Mouse (Mus musculus) C2C12 (cell line): ENCODE measurements around the gene Sec31b. TPM values are rescaled to one million over a fixed set of nuclear protein-coding genes. Genes with fewer than 3 reads are reported as not detected.

ENCODE experiments used
- H3K27me3 ChIP-seq: one replicate; pipeline ENCODE4 v1.6.1; 2011; ENCODE audit not compliant: control insufficient read depth, insufficient read depth, insufficient read length
- H3K36me3 ChIP-seq: one replicate; pipeline ENCODE4 v1.6.1; 2011; ENCODE audit not compliant: control insufficient read depth, insufficient read depth
- H3K4me3 ChIP-seq: one replicate; pipeline ENCODE4 v1.5.1; 2011; ENCODE audit warnings: mild to moderate bottlenecking, control low read depth; ENCODE audit not compliant: poor library complexity, insufficient read depth, severe bottlenecking
- H3K79me2 ChIP-seq: one replicate; pipeline ENCODE4 v1.6.1; 2011; ENCODE audit not compliant: control insufficient read depth, insufficient read depth
- H3K79me3 ChIP-seq: one replicate; pipeline ENCODE4 v1.6.1; 2011; ENCODE audit warnings: low read depth, control low read depth
- H3ac ChIP-seq: one replicate; pipeline ENCODE3; 2011; ENCODE audit warnings: low read depth; ENCODE audit not compliant: control insufficient read depth, insufficient read length
- CEBPB ChIP-seq: IDR thresholded peaks from one replicate; pipeline ENCODE4 v1.6.1; 2011; ENCODE audit warnings: low read depth, mild to moderate bottlenecking, control low read depth, moderate library complexity
- CTCF ChIP-seq: IDR thresholded peaks from one replicate; pipeline ENCODE4 v1.5.1; 2011; ENCODE audit not compliant: control insufficient read depth, insufficient read depth, insufficient read length
- FOSL1 ChIP-seq: IDR thresholded peaks from one replicate; pipeline ENCODE4 v1.8.0; 2011; ENCODE audit warnings: mild to moderate bottlenecking, low read length; ENCODE audit not compliant: poor library complexity, insufficient read depth, severe bottlenecking
- MAX ChIP-seq: IDR thresholded peaks from one replicate; pipeline ENCODE4 v1.6.1; 2011; ENCODE audit warnings: mild to moderate bottlenecking, control low read depth
- MYOD1 ChIP-seq: IDR thresholded peaks from one replicate; pipeline ENCODE4 v1.6.1; 2011; ENCODE audit warnings: low read depth; ENCODE audit not compliant: control insufficient read depth, insufficient read length
- MYOG ChIP-seq: IDR thresholded peaks from one replicate; pipeline ENCODE4 v1.6.1; 2011; ENCODE audit not compliant: control insufficient read depth, insufficient read length; ENCODE audit errors: extremely low read depth
- USF1 ChIP-seq: IDR thresholded peaks from one replicate; pipeline ENCODE4 v1.6.1; 2011; ENCODE audit warnings: low read depth, mild to moderate bottlenecking, control low read depth, moderate library complexity
- polyA plus RNA-seq: library from polyadenylated mRNA; unstranded; fragments of >200 nt; fragmentation: generic; extraction: Trizol; gene quantifications from one replicate; pipeline ENCODE4 v1.2.1, GENCODE M21; 2012; ENCODE audit warnings: missing spikeins

Gene Sec31b
- polyA plus RNA-seq, 1 experiment, result 0.01 TPM

- H3K79me3 ChIP-seq, result peaks cover 22% of the 10 kb centered on the region
- TF ChIP-seq CEBPB (no peak), MAX (no peak), MYOG (no peak), CTCF (no peak)
- peaks cover 44% of the 10 kb centered on the region for H3K79me2 ChIP-seq
- peaks cover 3% of the 10 kb centered on the region for H3K27me3 ChIP-seq
- H3ac ChIP-seq, result peak overlapping the region; percentile 30
- H3K4me3 ChIP-seq, result no peak overlapping the region
- peaks cover 47% of the 10 kb centered on the region for H3K36me3 ChIP-seq
Observed at GRCm38 (mm10) chr19:44564006-44564405, 18.3 kb upstream of the Sec31b start.

- Histone ChIP-seq H3ac (peak within 1 kb of the TSS; percentile 85), H3K27me3 (peaks cover 3% of the 10 kb centered on the region), H3K79me3 (peaks cover 22% of the 10 kb centered on the region), H3K4me3 (peak within 1 kb of the TSS; percentile 64), H3K79me2 (peaks cover 44% of the 10 kb centered on the region), H3K36me3 (peaks cover 35% of the 10 kb centered on the region)
- peak; percentile 38 for TF ChIP-seq MAX
- TF ChIP-seq FOSL1, result no peak
- TF ChIP-seq CTCF, result peak; percentile 59
Observed at GRCm38 (mm10) chr19:44562652-44563206, 17.1 kb upstream of the Sec31b start, which contains the start of gene Hif1an. Gene Hif1an (plus strand): TSS chr19:44562850.

GRCm38 (mm10) chr19:44554861-44555590 is 9.4 kb upstream of the Sec31b start, which contains the start of gene Ndufb8:
Gene Ndufb8 (minus strand): TSS chr19:44555440.
- Histone ChIP-seq H3K79me3 (peaks cover 21% of the 10 kb centered on the region), H3K27me3 (peaks cover 3% of the 10 kb centered on the region), H3K36me3 (peaks cover 29% of the 10 kb centered on the region), H3K4me3 (peak within 1 kb of the TSS; percentile 97), H3K79me2 (peaks cover 26% of the 10 kb centered on the region), H3ac (peak within 1 kb of the TSS; percentile 100)
- TF ChIP-seq CTCF, result no peak
- TF ChIP-seq MAX, result peak; percentile 40
- no peak for TF ChIP-seq MYOD1

GRCm38 (mm10) chr19:44554490-44554860 is 8.8 kb upstream of the Sec31b start:
- H3K36me3 ChIP-seq, result peaks cover 34% of the 10 kb centered on the region
- TF ChIP-seq CEBPB (no peak), USF1 (no peak), MYOD1 (no peak), MYOG (no peak), CTCF (no peak), MAX (no peak), FOSL1 (no peak)
- H3ac ChIP-seq, result peak overlapping the region; percentile 100
- H3K4me3 ChIP-seq, result peak overlapping the region; percentile 97
- peaks cover 26% of the 10 kb centered on the region for H3K79me2 ChIP-seq
- H3K27me3 ChIP-seq, result peaks cover under 1% of the 10 kb centered on the region
- peaks cover 21% of the 10 kb centered on the region for H3K79me3 ChIP-seq

DNA sequence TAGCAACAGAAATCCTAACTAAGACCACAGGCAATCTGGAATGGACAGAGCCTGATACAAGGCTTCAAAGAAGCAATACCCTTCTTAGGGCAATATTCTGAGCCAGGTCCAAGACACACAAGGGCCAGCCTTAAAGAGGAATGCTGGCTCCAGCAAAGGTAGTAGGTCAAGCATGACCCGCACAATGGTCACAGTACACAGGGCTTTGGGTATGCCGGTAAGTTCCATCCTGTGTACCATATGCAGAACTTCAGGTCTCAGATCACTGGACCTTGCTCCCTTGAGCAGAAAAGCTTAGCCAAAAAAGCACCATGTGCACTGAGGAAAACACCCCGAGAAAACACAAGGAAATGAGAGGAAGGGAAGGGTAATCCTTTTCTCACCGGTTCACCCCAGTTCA is 7.6 kb upstream of the Sec31b start:
- TF ChIP-seq MYOD1 (no peak), CEBPB (no peak), CTCF (no peak), MYOG (no peak), MAX (no peak), FOSL1 (no peak), USF1 (no peak)

DNA sequence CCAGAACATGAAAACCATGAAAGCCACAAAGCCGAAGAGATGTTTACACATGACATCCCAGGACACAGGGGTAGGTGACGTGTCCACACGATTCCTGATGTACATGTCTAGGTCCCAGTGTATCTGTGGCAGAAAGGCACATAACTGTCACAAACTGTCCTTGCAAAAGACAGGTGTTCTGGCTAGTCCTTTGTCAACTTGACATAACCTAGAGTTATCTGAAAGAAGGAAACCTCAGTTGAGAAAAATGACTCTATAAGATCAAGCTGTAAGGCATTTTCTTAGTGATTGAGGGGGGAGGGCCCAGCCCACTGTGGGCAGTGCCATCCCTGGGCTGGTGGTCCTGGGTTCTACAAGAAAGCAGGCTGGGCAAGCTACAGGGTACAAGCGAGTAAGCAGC is 7.1 kb upstream of the Sec31b start, which contains the start of gene Gm20538:
Gm20538 (minus strand) TSS at position 101 of the 400 bp plus-strand sequence.
- Histone ChIP-seq H3K36me3 (peaks cover 50% of the 10 kb centered on the region), H3K79me3 (peaks cover 21% of the 10 kb centered on the region), H3K79me2 (peaks cover 26% of the 10 kb centered on the region), H3K27me3 (no peaks in the 10 kb centered on the region), H3K4me3 (no peak within 1 kb of the TSS), H3ac (no peak within 1 kb of the TSS)
- TF ChIP-seq CTCF (no peak), USF1 (no peak), FOSL1 (no peak), MYOD1 (no peak), CEBPB (no peak), MAX (no peak), MYOG (no peak)

More for the DNA sequence above, 7.6 kb upstream of the Sec31b start:
- H3K79me3 ChIP-seq, result peaks cover 21% of the 10 kb centered on the region
- H3K36me3 ChIP-seq, result peaks cover 45% of the 10 kb centered on the region
- H3K27me3 ChIP-seq, result no peaks in the 10 kb centered on the region
- no peak overlapping the region for H3K4me3 ChIP-seq
- peaks cover 26% of the 10 kb centered on the region for H3K79me2 ChIP-seq
- no peak overlapping the region for H3ac ChIP-seq
